Mouse (Mus musculus) urinary bladder, postnatal 25 days (tissue): ENCODE measurements around the gene Tlx1.

ENCODE experiments used
- DNase-seq: peaks from one replicate; pipeline ENCODE4 v3.0.0; 2022; ENCODE audit warnings: low spot score

Tlx1 gene

GRCm38 (mm10) chr19:45158201-45158600, 7.7 kb downstream of the Tlx1 start:
- DNase-seq: no peak

- DNase-seq: no peak
Measured at GRCm38 (mm10) chr19:45158896-45159295, 8.4 kb downstream of the Tlx1 start.

GRCm38 (mm10) chr19:45159491-45159890, 9.0 kb downstream of the Tlx1 start:
- no peak for DNase-seq

- no peak for DNase-seq
Measured at GRCm38 (mm10) chr19:45159991-45160390, 9.5 kb downstream of the Tlx1 start.

- DNase-seq: no peak
Measured at GRCm38 (mm10) chr19:45160523-45160922, 10.0 kb downstream of the Tlx1 start.

GRCm38 (mm10) chr19:45161093-45161492, 10.6 kb downstream of the Tlx1 start:
- DNase-seq: peak; percentile 69

- DNase-seq: no peak
Measured at GRCm38 (mm10) chr19:45162181-45162580, 11.7 kb downstream of the Tlx1 start.

GRCm38 (mm10) chr19:45162871-45163270, 12.4 kb downstream of the Tlx1 start:
- no peak for DNase-seq

- no peak for DNase-seq
Measured at GRCm38 (mm10) chr19:45170451-45170850, 20.0 kb downstream of the Tlx1 start.

GRCm38 (mm10) chr19:45174803-45175202, 24.3 kb downstream of the Tlx1 start:
- DNase-seq: no peak

- no peak for DNase-seq
Measured at GRCm38 (mm10) chr19:45176269-45176668, 25.8 kb downstream of the Tlx1 start.

- peak; percentile 52 for DNase-seq
Measured at GRCm38 (mm10) chr19:45177004-45177737, 26.7 kb downstream of the Tlx1 start.

GRCm38 (mm10) chr19:45179451-45179850, 29.0 kb downstream of the Tlx1 start:
- no peak for DNase-seq

- no peak for DNase-seq
Measured at GRCm38 (mm10) chr19:45180447-45180846, 30.0 kb downstream of the Tlx1 start.

GRCm38 (mm10) chr19:45194651-45195050, 44.2 kb downstream of the Tlx1 start:
- no peak for DNase-seq

GRCm38 (mm10) chr19:45196967-45197366, 46.5 kb downstream of the Tlx1 start:
- no peak for DNase-seq

GRCm38 (mm10) chr19:45205311-45206105, 55.0 kb downstream of the Tlx1 start:
- no peak for DNase-seq
